Comparison of ENCODE assay signal across 11 mouse cellular contexts in the genomic region with DNA sequence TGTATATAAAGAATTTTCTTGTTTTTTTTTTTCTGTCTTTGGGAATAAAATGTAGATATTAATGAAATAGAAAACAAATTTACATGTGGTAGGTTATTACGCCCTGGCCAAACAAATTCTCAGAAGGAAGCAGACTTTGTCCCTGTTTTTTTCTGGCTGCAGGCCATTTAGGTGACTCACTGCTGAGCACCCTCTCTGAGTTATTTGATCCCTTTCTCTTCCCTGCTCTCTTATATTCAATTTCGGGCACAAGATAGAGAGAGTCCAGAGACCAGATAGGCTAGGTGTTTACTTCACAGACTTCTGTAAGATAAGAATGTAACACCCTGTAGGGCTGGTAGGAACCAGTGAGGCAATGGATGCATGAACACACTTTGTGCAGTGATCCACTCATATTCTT. TPM values are rescaled to one million over a fixed set of nuclear protein-coding genes. Genes with fewer than 3 reads are reported as not detected.
A peak's percentile ranks its signal among the peaks of the same experiment; 100 is the strongest.
DNase-seq lines count a peak whose midpoint lies in the region; ATAC-seq and TF ChIP-seq lines count a peak whose summit lies in the region.
"Had no signal": no experiment of that assay in that cellular context is flagged by ENCODE, and none has a peak within 500 bp of the region (broad histone marks: within the 10 kb centered on the region; RNA-seq: fewer than 3 reads in every experiment).

No protein-coding gene starts in this region.

- 88% methylated on average over 2 of the region's 2 CpGs for WGBS in hindbrain, postnatal 0 days
- WGBS in hindbrain, embryonic 13.5 days, result 85% methylated on average over 2 of the region's 2 CpGs

- peaks cover 9% of the 10 kb centered on the region; the same call in 1 of the 2 replicates for H3K4me1 ChIP-seq in hindbrain, postnatal 0 days (ENCODE audit: insufficient read depth, low read length)
- peaks cover 31% of the 10 kb centered on the region for H3K4me1 ChIP-seq in hindbrain, embryonic 13.5 days (replicated peaks)

- H3K36me3 ChIP-seq in hindbrain, postnatal 0 days (ENCODE audit: insufficient read depth, low read length), result no peaks in the 10 kb centered on the region
- H3K36me3 ChIP-seq in hindbrain, embryonic 13.5 days, result no peaks in the 10 kb centered on the region
- H3K36me3 ChIP-seq: embryonic facial prominence, embryonic 10.5 days had no signal

- no peak for TF ChIP-seq CTCF in hindbrain, postnatal 0 days (IDR thresholded peaks at IDR 0.05; ENCODE audit: low read depth)

- no peak overlapping the region for H3K4me3 ChIP-seq in hindbrain, postnatal 0 days (ENCODE audit: low read length)
- H3K4me3 ChIP-seq in hindbrain, embryonic 13.5 days, result no peak overlapping the region
- H3K4me3 ChIP-seq: embryonic facial prominence, embryonic 10.5 days had no signal

- H3K9ac ChIP-seq in hindbrain, postnatal 0 days (replicated peaks; ENCODE audit: low read length), result no peak overlapping the region
- no peak overlapping the region for H3K9ac ChIP-seq in hindbrain, embryonic 13.5 days
- H3K9ac ChIP-seq: liver, embryonic 14.5 days had no signal

- H3K4me2 ChIP-seq in hindbrain, postnatal 0 days (ENCODE audit: low read depth, low read length), result 0 out of 2 replicates have a peak overlapping the region, but pooled peaks have one; percentile 19
- H3K4me2 ChIP-seq in hindbrain, embryonic 13.5 days, result no peak overlapping the region; the same call in 1 of the 2 replicates

- H3K27me3 ChIP-seq in hindbrain, postnatal 0 days (ENCODE audit: insufficient read depth, low read length), result no peaks in the 10 kb centered on the region
- H3K27me3 ChIP-seq in hindbrain, embryonic 13.5 days, result no peaks in the 10 kb centered on the region

- no peak for DNase-seq in hindbrain, postnatal 0 days (ENCODE audit: low spot score)
- DNase-seq in urinary bladder, postnatal 25 days (ENCODE audit: low spot score), result peak; percentile 9
- DNase-seq in urinary bladder, adult 2 months (ENCODE audit: low spot score), result no peak
- DNase-seq in cerebellum, adult 9-11 months, result peak; percentile 73
- DNase-seq in thymus, adult 18-20 months, result no peak
- DNase-seq in spleen, postnatal 4 days (ENCODE audit: low spot score in 2 of 2), result no peak

- H3K9me3 ChIP-seq in hindbrain, postnatal 0 days (ENCODE audit: low read length), result no peaks in the 10 kb centered on the region
- no peaks in the 10 kb centered on the region for H3K9me3 ChIP-seq in hindbrain, embryonic 13.5 days
- H3K9me3 ChIP-seq: embryonic facial prominence, embryonic 10.5 days had no signal

- H3K27ac ChIP-seq in hindbrain, postnatal 0 days, result no peak overlapping the region
- no peak overlapping the region for H3K27ac ChIP-seq in hindbrain, embryonic 13.5 days
- H3K27ac ChIP-seq: embryonic facial prominence, embryonic 10.5 days; liver, embryonic 14.5 days had no signal

- ATAC-seq in hindbrain, postnatal 0 days, result no peak
- ATAC-seq in hindbrain, embryonic 13.5 days (ENCODE audit: low FRiP score), result no peak
- ATAC-seq in erythroblast, adult 5-6 weeks (replicated peaks; ENCODE audit: low FRiP score, poor library complexity, severe bottlenecking), result no peak
- ATAC-seq: activated CD4-positive, CD25-positive, alpha-beta regulatory T cell, adult 4 months had no signal

RNA-seq across cellular contexts. Expression of a gene that starts 57.2 kb away (rescaled TPM):
- 125 and 137 TPM in 2 replicates for total RNA-seq in hindbrain, postnatal 0 days (2014; rRNA removed)
- polyA plus RNA-seq in hindbrain, postnatal 0 days (2015; fragmentation: Nextera tagmentation; extraction: Ambion mirVana), result 111 and 114 TPM in 2 replicates
- 130 and 132 TPM in 2 replicates for polyA plus RNA-seq in hindbrain, embryonic 13.5 days (2015; fragmentation: Nextera tagmentation; extraction: Ambion mirVana)
- polyA plus RNA-seq in urinary bladder, adult 2 months (2012; rRNA removed), result 14.6 and 19.2 TPM in 2 replicates
- total RNA-seq in erythroblast, adult 5-6 weeks (2015; ENCODE audit: low replicate concordance), result 13.6 and 14.0 TPM in 2 replicates
- total RNA-seq in erythroblast, adult 5-6 weeks (2017; ENCODE audit: low replicate concordance), result 9.3 and 14.5 TPM in 2 replicates

Comparison
In these comparisons a context has a peak if more than half of its experiments do, and no peak if none do; other contexts are left out.
1. DNase-seq: peak in urinary bladder, postnatal 25 days (single experiment) and cerebellum, adult 9-11 months (single experiment); none in hindbrain, postnatal 0 days (single experiment), urinary bladder, adult 2 months (single experiment), thymus, adult 18-20 months (0 of 2) and spleen, postnatal 4 days (0 of 2).